Mouse (Mus musculus) spleen, adult 2 months (tissue): ENCODE measurements around the gene Angel1. TPM values are rescaled to one million over a fixed set of nuclear protein-coding genes. Genes with fewer than 3 reads are reported as not detected.

Experiments
- DNase-seq, 2 experiments: peaks; one replicate each; pipeline versions ENCODE4 v3.0.0 to v3.0.0-alpha.2; 2012 to 2021; ENCODE audit warnings: low spot score in 2 of 2, low read depth in 1 of 2
- H3K27ac ChIP-seq: fragments of 200-500 bp; 2 replicates; pipeline ENCODE4 v1.5.1; 2012; ENCODE audit warnings: low read length, inconsistent platforms; ENCODE audit not compliant: insufficient read depth
- H3K27me3 ChIP-seq: fragments of 200-500 bp; 2 replicates; pipeline ENCODE4 v1.6.1; 2012; ENCODE audit warnings: mild to moderate bottlenecking, moderate library complexity, low read length, inconsistent platforms; ENCODE audit not compliant: control insufficient read depth, insufficient read depth
- H3K36me3 ChIP-seq: fragments of 200-500 bp; 2 replicates; pipeline ENCODE4 v1.6.1; 2012; ENCODE audit warnings: mild to moderate bottlenecking, low read length, inconsistent platforms; ENCODE audit not compliant: control insufficient read depth, insufficient read depth
- H3K4me1 ChIP-seq: fragments of 200-500 bp; 2 replicates; pipeline ENCODE4 v1.6.1; 2011; ENCODE audit warnings: inconsistent platforms; ENCODE audit not compliant: control insufficient read depth, insufficient read depth, insufficient read length
- H3K4me3 ChIP-seq: fragments of 200-500 bp; 2 replicates; pipeline ENCODE4 v1.5.1; 2011; ENCODE audit warnings: mild to moderate bottlenecking, inconsistent platforms; ENCODE audit not compliant: insufficient read depth, insufficient read length; ENCODE audit errors: extremely low read depth
- CTCF ChIP-seq: fragments of 200-500 bp; IDR thresholded peaks from 2 replicates; pipeline ENCODE4 v1.5.1; 2011; ENCODE audit warnings: mild to moderate bottlenecking, inconsistent platforms; ENCODE audit not compliant: insufficient read depth, insufficient read length, insufficient replicate concordance; ENCODE audit errors: extremely low read depth
- POLR2A ChIP-seq: fragments of 200-500 bp; IDR thresholded peaks from 2 replicates; pipeline ENCODE4 v1.6.1; 2011; ENCODE audit warnings: low read depth, low read length, inconsistent platforms
- WGBS: fragments of 180-500 bp; shearing (Covaris S2); methylation state at CpG from one replicate; pipeline ENCODE4 v1.1.7; 2018; 5-methylcytosine and 5-hydroxymethylcytosine counted together
- polyA plus RNA-seq: library from polyadenylated mRNA; depleted of rRNA; stranded (reverse); fragments of >200 nt; gene quantifications from 2 replicates; pipeline ENCODE4 v1.2.3, GENCODE M21; 2012

The Angel1 gene
- polyA plus RNA-seq, 1 experiment: 5.0 TPM

DNA sequence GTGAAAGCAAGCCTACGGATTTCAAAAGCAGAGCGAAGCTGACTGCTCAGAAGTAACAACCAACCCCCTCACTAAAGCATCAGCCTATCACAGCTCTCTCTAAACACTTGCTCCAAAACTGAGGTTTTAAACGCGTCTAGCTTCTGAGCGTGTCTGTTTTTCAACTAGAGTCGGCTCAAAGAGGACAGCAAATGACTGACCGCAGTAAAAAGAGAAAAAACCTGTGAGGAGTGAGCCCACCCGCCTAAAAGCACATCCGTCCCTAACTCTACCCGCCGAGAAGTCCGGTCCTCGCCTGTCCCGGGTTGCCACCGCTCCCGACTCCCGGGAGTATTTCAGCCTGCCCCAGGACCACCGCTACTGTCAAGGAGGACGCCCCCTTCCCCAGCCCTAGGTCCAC is 554 bp downstream of the Angel1 start:
- Histone ChIP-seq H3K36me3 (no peaks in the 10 kb centered on the region), H3K4me1 (no peaks in the 10 kb centered on the region; the same call in 1 of the 2 replicates), H3K27me3 (no peaks in the 10 kb centered on the region), H3K4me3 (peak overlapping the region; percentile 65), H3K27ac (peak overlapping the region; percentile 51; the same call in 1 of the 2 replicates)
- DNase-seq: peak in 1 of 2 experiments; percentile 8
- TF ChIP-seq CTCF (no peak), POLR2A (no peak)
- WGBS: under 1% methylated on average over 19 of the region's 19 CpGs

DNA sequence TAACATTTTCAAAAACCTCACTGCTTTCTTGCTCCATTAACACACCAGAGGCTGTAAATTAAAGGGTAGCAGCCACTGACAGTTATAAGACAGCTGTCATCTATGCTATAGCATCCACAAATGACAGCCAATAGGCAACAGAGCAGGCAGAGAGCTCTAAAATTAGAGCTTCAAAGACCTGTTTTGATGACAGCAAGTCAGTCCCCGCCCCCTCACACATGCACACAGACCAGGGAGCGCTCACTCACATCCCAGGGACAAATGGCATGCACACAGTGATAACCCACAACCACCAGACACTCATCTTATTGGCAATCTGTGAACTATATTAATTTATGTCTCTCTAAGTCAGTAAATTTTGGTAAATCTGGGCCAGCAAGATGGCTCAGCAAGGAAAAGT is 2.0 kb downstream of the Angel1 start:
- Histone ChIP-seq H3K4me1 (no peaks in the 10 kb centered on the region; the same call in 1 of the 2 replicates), H3K27me3 (no peaks in the 10 kb centered on the region), H3K4me3 (no peak overlapping the region), H3K27ac (no peak overlapping the region), H3K36me3 (no peaks in the 10 kb centered on the region; the same call in 1 of the 2 replicates)
- no peak for TF ChIP-seq POLR2A
- no peak for TF ChIP-seq CTCF
- DNase-seq: no peak
- 68% methylated on average over 2 of the region's 2 CpGs for WGBS

DNA sequence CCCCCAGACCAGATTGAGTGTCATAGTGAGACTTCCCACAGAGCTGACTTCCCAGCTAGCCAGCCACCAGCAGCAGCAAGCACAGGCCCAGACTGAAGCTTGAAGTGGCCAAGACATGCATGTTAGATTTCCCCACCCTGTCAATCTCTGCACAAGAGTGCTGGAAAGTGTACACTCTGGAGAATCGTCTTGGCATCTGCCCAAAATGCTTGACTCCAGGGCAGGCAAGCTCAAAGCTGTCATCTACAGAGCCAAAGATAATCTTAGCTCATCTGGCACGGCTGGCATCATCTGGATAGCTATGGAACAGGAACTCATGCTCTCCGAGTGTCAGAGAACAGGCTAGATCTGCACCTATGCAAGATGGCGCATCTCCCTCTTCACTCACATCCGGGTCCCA is 4.8 kb downstream of the Angel1 start:
- 88% methylated on average over 5 of the region's 5 CpGs for WGBS
- TF ChIP-seq POLR2A: no peak
- no peak for TF ChIP-seq CTCF
- Histone ChIP-seq H3K4me3 (no peak overlapping the region), H3K27me3 (no peaks in the 10 kb centered on the region), H3K36me3 (no peaks in the 10 kb centered on the region; the same call in 1 of the 2 replicates), H3K27ac (no peak overlapping the region), H3K4me1 (no peaks in the 10 kb centered on the region; the same call in 1 of the 2 replicates)
- no peak for DNase-seq

DNA sequence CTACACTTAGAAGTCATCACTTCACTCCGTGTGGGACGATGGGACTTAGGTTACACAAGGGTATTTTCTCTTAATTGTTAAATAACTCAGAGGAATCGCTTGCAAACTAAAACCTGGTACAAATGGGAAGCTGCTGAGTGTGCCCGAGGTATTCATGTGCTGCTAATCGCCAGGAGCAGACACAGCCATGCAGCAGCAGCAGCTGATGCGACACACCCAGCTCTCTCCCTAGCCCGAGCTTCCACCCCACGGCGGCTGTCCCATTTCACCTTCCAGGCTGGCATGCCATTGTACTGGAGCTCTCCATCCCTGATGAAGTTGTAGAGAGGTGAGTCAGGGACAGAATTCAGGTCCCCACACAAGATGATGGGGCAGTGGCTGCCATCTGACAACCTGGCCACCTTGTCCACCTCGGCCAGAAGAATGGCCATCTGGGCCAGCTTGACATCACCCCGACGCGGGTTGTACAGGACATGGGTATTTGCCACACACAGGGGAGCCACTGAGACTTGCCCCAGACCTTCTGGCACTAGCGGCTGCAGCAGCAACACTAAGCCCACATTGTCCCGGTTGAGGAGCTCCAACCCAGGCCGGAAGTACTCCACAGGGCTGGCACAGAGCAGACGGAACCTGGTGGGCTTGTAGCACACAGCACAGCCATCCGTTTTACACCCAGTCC is 6.2 kb downstream of the Angel1 start:
- WGBS: 94% methylated on average over 18 of the region's 18 CpGs
- TF ChIP-seq POLR2A (no peak), CTCF (no peak)
- DNase-seq: no peak
- Histone ChIP-seq H3K4me3 (no peak overlapping the region), H3K4me1 (no peaks in the 10 kb centered on the region), H3K27me3 (no peaks in the 10 kb centered on the region), H3K27ac (no peak overlapping the region), H3K36me3 (no peaks in the 10 kb centered on the region; the same call in 1 of the 2 replicates)

DNA sequence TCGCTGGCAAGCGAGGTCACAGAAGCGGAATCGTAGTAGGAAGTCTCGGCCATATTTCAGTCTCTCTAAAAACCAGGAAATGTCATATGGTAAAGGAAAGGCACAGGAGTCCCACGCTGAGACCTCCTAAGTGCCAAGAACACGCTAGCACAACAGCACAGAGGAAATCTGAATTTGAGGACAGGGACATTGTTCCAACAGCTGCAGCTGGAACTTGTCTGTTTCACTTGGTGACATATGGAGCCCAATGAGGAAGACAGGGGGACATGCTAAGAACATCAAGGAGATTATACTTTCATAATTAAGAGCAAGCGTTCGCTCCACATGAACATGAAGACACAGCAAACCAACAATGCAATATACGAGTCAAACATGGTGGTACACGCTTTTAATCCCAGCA is 9.3 kb downstream of the Angel1 start:
- H3K27me3 ChIP-seq: no peaks in the 10 kb centered on the region
- 85% methylated on average over 11 of the region's 11 CpGs for WGBS
- no peaks in the 10 kb centered on the region for H3K4me1 ChIP-seq
- no peak overlapping the region for H3K27ac ChIP-seq
- DNase-seq: no peak
- H3K4me3 ChIP-seq: no peak overlapping the region
- no peaks in the 10 kb centered on the region; the same call in 1 of the 2 replicates for H3K36me3 ChIP-seq
- TF ChIP-seq CTCF (no peak), POLR2A (no peak)

DNA sequence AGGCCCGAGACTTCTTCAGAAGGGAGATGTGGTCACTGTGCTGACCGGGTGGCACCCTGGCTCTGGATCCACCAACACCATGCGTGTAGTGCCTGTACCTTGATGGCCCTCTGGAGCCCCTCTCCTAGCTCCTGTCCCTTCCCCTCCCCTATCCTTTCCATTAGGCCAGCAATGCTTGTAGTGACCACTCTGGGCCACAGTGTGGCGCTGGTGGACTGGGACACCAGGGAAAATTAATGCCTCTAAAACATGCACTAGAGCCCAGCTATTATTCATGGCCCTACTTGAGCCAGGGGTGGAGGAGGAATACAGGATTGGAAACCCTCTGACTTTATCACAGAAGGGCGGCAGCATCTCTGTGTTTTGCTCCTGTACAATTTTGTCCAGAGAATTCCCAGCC is 10.9 kb downstream of the Angel1 start:
- Histone ChIP-seq H3K4me1 (no peaks in the 10 kb centered on the region), H3K4me3 (no peak overlapping the region), H3K27me3 (no peaks in the 10 kb centered on the region), H3K36me3 (no peaks in the 10 kb centered on the region; the same call in 1 of the 2 replicates), H3K27ac (no peak overlapping the region)
- WGBS: 65% methylated on average over 5 of the region's 5 CpGs
- DNase-seq: peak in 1 of 2 experiments; percentile 28
- TF ChIP-seq POLR2A: no peak
- peak; percentile 35; the same call in 1 of the 2 replicates for TF ChIP-seq CTCF

DNA sequence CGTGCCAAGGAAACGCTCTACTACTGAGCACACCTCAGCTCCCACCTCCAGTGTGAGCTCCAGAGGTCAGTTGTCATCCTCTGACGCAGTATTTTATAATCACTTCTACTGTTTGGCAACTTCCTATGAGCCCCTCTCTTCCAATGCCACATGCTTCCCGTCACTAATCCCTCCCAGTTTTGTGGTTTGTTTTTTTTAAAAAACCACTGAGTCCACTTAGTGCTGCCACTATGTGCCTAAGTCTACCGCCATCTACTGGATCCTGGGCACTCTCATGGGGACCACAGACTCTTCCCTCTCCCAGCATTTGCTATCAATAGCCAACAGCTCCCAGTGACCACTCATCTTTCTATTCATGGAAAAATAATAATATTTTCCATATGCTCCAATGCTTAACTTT is 12.2 kb downstream of the Angel1 start:
- no peak for DNase-seq
- Histone ChIP-seq H3K27ac (no peak overlapping the region), H3K4me3 (no peak overlapping the region), H3K27me3 (no peaks in the 10 kb centered on the region), H3K4me1 (no peaks in the 10 kb centered on the region), H3K36me3 (no peaks in the 10 kb centered on the region)
- TF ChIP-seq CTCF: no peak
- TF ChIP-seq POLR2A: no peak
- 34% methylated on average over 5 of the region's 5 CpGs for WGBS
